Mouse (Mus musculus) erythroblast, embryonic 14.5 days (primary cell): ENCODE data around the gene Cd22. TPM values are rescaled to one million over a fixed set of nuclear protein-coding genes. Genes with fewer than 3 reads are reported as not detected.

Experiments used
- H3K27me3 ChIP-seq: 2 replicates; pipeline ENCODE4 v1.6.1; 2012; ENCODE audit warnings: inconsistent platforms; ENCODE audit not compliant: control insufficient read depth
- H3K36me3 ChIP-seq: 2 replicates; pipeline ENCODE4 v1.6.1; 2012; ENCODE audit warnings: mild to moderate bottlenecking, inconsistent platforms; ENCODE audit not compliant: control insufficient read depth
- H3K4me1 ChIP-seq: 2 replicates; pipeline ENCODE4 v1.6.1; 2012; ENCODE audit warnings: inconsistent platforms; ENCODE audit not compliant: control insufficient read depth
- H3K4me3 ChIP-seq: replicated peaks from 2 replicates; pipeline ENCODE3; 2012; ENCODE audit warnings: moderate library complexity, mild to moderate bottlenecking, inconsistent platforms
- H3K9me3 ChIP-seq: 2 replicates; pipeline ENCODE4 v1.6.1; 2012; ENCODE audit warnings: low read length, inconsistent platforms, mixed read lengths; ENCODE audit not compliant: control insufficient read depth
- GATA1 ChIP-seq: IDR thresholded peaks from 2 replicates; pipeline ENCODE4 v1.6.1; 2012; ENCODE audit warnings: low read length, inconsistent platforms, mixed read lengths
- TAL1 ChIP-seq: IDR thresholded peaks from 3 replicates; pipeline ENCODE4 v1.6.1; 2012; ENCODE audit warnings: low read length, inconsistent platforms, mixed read lengths
- polyA plus RNA-seq: library from polyadenylated mRNA; stranded (reverse); fragments of >175 nt; gene quantifications from 2 replicates; pipeline ENCODE4 v1.2.3, GENCODE M21; 2012

Gene Cd22
- polyA plus RNA-seq, 1 experiment = not detected

DNA sequence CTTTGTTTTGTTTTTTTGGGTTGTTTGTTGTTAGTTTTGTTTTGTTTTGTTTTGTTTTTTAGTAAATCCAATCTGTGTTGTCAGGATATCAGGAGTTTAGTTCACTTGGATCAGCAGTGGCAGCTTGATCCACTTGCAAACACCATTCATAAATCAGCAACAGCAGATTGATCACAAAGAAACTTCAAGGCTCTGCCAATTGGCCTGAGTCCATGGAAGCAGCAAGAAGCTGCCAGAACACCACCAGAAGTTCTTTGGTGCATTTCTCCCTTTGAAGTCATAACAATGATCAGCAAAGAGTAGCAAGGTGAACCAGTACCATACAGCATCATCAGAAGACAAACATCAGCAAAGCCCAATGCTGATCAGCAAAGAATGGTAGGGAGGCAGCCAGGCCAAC, 3.9 kb upstream of the Cd22 start:
- no peaks in the 10 kb centered on the region for H3K4me1 ChIP-seq
- TF ChIP-seq GATA1 = no peak
- TF ChIP-seq TAL1 = no peak
- H3K9me3 ChIP-seq = no peaks in the 10 kb centered on the region
- no peaks in the 10 kb centered on the region for H3K36me3 ChIP-seq
- no peak overlapping the region for H3K4me3 ChIP-seq
- no peaks in the 10 kb centered on the region for H3K27me3 ChIP-seq

DNA sequence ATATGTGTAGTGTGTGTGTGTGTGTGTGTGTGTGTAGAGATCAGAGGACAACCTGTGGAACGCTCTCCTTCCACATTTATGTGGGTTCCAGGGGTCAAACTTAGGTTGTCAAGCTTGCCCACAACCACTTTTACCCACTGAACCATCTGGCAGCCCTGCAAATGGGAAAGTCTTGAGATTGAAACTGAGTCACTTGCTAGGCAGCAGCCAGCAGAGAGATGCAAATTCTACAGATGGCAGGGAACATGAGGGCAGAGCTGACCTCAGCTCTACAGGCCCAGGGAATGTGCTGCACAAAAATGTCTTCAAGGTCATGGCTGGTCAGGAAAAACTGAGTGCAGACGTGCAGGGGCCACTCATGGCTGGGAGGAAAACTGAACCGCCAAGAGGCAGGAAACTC, 1.2 kb upstream of the Cd22 start:
- Histone ChIP-seq H3K27me3 (no peaks in the 10 kb centered on the region), H3K36me3 (no peaks in the 10 kb centered on the region), H3K9me3 (no peaks in the 10 kb centered on the region), H3K4me1 (no peaks in the 10 kb centered on the region), H3K4me3 (no peak overlapping the region)
- TF ChIP-seq TAL1 (no peak), GATA1 (no peak)

DNA sequence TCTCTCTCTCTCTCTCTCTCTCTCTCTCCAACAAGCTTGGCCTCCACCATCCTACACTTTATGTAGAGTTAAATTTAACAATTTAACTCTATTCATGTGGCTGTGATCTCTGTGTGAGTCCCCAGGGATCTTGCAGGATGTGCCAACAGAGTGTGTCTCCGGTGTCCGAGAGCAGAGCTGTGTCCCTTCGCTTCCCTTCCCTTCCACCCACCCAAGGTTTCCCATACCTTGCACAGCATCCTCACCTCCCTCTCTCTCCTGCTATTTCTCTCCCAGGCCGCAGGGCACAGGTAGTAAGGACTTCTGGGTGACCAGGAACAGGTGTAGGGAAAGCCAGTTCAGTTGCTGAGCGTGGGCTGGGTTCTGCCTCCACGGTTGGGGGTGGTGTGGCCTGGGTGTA, 1.2 kb downstream of the Cd22 start:
- TF ChIP-seq GATA1 (no peak), TAL1 (no peak)
- no peaks in the 10 kb centered on the region for H3K27me3 ChIP-seq
- H3K4me1 ChIP-seq = no peaks in the 10 kb centered on the region
- no peak overlapping the region for H3K4me3 ChIP-seq
- H3K9me3 ChIP-seq = no peaks in the 10 kb centered on the region
- H3K36me3 ChIP-seq = no peaks in the 10 kb centered on the region

DNA sequence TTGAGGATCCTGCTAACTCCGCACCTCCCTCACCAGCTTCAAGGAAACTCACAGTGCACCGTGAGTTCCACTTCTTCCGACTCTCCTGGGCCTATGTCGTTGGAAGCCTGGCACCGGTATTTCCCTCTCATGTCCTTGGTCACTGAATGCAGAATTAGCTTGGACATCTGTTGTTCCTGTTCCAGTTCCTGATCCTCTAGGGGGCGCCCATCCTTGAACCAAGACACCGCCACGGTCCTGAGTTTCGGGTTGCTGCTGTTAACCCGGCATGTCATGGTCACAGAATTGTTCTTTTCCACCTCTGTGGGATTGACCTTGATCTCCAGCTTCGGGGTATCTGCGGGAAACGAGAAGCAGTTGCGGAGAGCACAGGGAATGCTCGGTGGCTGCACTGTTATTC, 7.1 kb downstream of the Cd22 start:
- Histone ChIP-seq H3K9me3 (no peaks in the 10 kb centered on the region), H3K27me3 (no peaks in the 10 kb centered on the region), H3K36me3 (no peaks in the 10 kb centered on the region), H3K4me3 (no peak overlapping the region), H3K4me1 (no peaks in the 10 kb centered on the region)
- TF ChIP-seq GATA1 (no peak), TAL1 (no peak)

DNA sequence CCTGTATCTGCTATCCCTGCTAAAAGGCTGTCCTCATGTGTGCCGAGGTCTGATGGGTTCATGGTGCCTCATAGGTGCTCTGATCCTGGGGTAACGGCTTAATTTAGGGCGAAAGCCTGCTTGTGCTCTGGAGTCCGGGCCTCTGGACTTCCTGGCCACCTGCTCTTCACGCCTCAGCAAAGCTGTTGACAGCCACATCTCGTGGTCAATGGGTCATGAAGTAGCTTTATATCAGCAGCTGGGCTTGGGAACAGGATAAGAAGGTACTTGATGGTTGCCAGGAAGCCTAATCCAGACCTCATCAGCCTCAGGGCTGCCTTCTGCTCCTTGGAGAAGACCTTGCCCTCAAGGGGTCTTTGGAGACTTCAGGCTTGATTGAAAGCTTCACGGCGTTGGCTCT, 16.8 kb downstream of the Cd22 start:
- Histone ChIP-seq H3K9me3 (no peaks in the 10 kb centered on the region), H3K36me3 (no peaks in the 10 kb centered on the region), H3K4me1 (peaks cover 3% of the 10 kb centered on the region), H3K4me3 (no peak overlapping the region), H3K27me3 (no peaks in the 10 kb centered on the region)
- TF ChIP-seq TAL1 (no peak), GATA1 (no peak)

DNA sequence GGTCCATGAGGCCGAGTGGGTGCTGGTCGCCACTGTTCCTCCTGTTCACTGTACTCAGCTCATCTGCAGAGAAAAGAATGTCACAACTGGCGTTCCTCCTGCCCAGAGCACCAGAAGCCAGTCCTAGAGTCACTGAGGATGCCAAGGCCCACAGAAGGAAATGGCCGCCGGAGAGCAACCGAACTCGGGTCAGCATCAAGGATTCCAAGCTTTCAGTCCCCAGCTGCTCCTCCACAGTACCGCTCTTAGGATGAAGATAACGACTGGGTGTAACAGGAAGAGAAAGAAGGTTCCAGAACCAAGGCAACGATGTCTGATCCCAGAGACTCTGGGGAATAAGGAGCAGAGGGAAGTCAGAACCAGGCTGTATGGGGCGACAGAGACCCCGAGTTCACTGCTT, 18.7 kb downstream of the Cd22 start, which contains the start of gene Ffar1:
TSS of gene Ffar1 (minus strand) at position 101 of the 400 bp plus-strand sequence.
- TF ChIP-seq GATA1 (no peak), TAL1 (no peak)
- Histone ChIP-seq H3K9me3 (no peaks in the 10 kb centered on the region), H3K4me3 (no peak within 1 kb of the TSS)

DNA sequence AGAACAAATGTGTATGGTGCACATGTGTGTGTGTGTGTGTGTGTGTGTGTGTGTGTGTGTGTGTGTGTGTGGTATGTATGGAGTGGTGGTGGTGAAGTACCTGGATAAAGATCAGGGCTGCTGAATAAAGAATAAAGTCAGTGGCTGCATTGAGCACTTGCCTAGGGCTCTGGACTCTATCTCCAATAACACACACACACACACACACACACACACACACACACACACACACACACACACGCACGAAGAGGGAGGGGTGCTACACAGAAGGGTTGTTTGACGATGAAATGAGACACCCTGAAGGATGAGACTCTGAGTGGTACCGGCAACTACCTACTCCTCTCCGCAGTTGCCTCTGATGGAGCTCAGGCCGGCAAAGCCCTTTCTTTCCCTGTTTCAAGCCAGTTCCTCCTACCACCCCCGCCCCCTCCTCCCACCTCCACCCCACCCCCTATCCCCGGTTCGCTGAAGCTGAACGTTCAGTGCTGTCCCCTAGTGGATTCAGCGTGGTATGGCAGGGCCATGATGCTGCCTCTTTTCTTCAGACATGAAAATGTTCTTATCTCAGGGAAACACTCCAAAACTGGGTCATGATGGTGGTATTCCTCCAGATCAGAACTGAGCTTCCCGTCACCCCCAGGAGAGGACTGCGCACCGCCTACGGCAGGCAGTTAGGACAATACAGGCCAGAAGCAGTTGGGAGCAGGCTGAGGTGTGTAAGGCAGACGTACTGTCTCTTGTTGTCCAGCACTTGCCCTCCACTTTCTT, 20.3 kb downstream of the Cd22 start:
- H3K27me3 ChIP-seq = no peaks in the 10 kb centered on the region
- no peaks in the 10 kb centered on the region for H3K36me3 ChIP-seq
- no peak overlapping the region for H3K4me3 ChIP-seq
- TF ChIP-seq GATA1 (no peak), TAL1 (no peak)
- H3K9me3 ChIP-seq = no peaks in the 10 kb centered on the region
- H3K4me1 ChIP-seq = peaks cover 3% of the 10 kb centered on the region

More for the DNA sequence above, 18.7 kb downstream of the Cd22 start, which contains the start of gene Ffar1:
- H3K27me3 ChIP-seq = no peaks in the 10 kb centered on the region
- peaks cover 3% of the 10 kb centered on the region for H3K4me1 ChIP-seq
- no peaks in the 10 kb centered on the region for H3K36me3 ChIP-seq

DNA sequence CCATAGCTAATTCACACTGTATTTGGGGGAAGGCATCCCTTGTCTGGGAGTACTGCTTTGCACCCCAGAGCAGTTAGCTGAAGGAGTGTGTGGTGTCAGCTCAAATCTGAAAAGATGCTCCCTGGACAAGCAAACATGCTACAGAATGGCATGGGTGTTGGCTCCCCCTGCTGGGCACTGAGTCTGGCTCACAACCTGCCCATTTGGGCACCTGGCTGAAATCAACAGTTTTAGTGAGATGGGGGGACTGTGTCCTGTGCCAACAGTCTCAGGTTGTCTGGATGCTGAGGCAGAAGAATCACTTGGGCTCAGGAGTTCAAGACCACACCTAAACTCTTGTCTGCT, 20.9 kb downstream of the Cd22 start:
- TF ChIP-seq TAL1 = no peak
- no peak for TF ChIP-seq GATA1
- Histone ChIP-seq H3K9me3 (no peaks in the 10 kb centered on the region), H3K27me3 (no peaks in the 10 kb centered on the region), H3K4me3 (no peak overlapping the region), H3K4me1 (peaks cover 3% of the 10 kb centered on the region), H3K36me3 (no peaks in the 10 kb centered on the region)

DNA sequence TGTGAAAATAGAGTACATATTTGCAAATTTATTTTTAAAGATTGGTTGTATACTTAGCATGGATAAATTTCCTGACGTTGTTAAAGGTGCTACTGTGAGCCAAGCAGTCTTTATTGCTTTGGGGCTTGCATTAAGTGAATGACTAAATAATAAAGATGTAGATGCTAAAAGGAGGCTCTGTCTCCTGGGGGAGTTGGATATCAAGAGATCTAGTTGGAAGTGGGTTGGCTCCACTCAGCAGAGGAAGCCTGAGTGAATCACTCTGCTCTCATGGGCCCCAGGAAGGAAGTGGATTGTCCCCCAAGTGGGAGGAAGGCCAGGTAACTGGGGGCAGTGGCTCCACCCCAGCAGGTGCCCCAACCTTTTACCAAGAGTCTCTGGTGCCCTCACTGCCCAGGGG, 22.4 kb downstream of the Cd22 start:
- Histone ChIP-seq H3K36me3 (no peaks in the 10 kb centered on the region), H3K4me1 (peaks cover 3% of the 10 kb centered on the region), H3K27me3 (no peaks in the 10 kb centered on the region), H3K9me3 (no peaks in the 10 kb centered on the region), H3K4me3 (no peak overlapping the region)
- TF ChIP-seq GATA1 (no peak), TAL1 (no peak)

DNA sequence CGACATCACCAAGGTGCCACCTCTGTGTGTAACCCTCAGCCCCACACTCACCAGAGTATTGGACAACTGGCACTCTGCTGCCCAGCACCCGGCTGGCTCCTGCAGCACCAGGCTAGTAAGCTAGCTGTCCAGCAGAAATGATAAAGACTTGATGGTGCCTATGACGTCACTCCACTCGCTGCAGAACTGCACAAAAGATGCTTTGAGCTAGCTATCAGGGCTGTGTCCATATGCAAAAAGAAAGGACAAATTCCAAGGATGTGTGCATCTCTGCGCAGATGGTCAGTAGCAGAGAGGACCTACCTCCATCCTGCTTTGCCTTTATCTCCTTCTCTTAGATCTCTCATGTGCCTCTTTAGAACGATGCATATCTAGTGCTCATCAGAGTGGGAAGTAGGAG, 24.1 kb downstream of the Cd22 start, which contains the start of gene Ffar3:
TSS of gene Ffar3 (minus strand) at position 101 of the 400 bp plus-strand sequence.
- Histone ChIP-seq H3K4me1 (peaks cover 3% of the 10 kb centered on the region), H3K36me3 (no peaks in the 10 kb centered on the region), H3K27me3 (no peaks in the 10 kb centered on the region), H3K4me3 (no peak within 1 kb of the TSS), H3K9me3 (no peaks in the 10 kb centered on the region)
- TF ChIP-seq GATA1 (no peak), TAL1 (no peak)
